Mouse (Mus musculus) midbrain, embryonic 13.5 days (tissue): ENCODE measurements at regions not wholly inside any gene's neighbourhood (a gene's known extent, or its start where the extent isn't known, plus 50 kb on each side); places are given as distances from the start of the nearest gene placed in this dataset.

Source experiments
- ATAC-seq: fragments of 200-750 bp; cut with Nextera tagmentation; 2 replicates; pipeline ENCODE4 v1.8.0; 2017; ENCODE audit warnings: mild to moderate bottlenecking, moderate TSS enrichment, moderate library complexity
- H3K27ac ChIP-seq: fragments of 300-500 bp; sonication (generic); 2 replicates; pipeline ENCODE4 v1.5.1; 2015; ENCODE audit warnings: inconsistent platforms, mild to moderate bottlenecking, moderate library complexity
- H3K27me3 ChIP-seq: fragments of 300-500 bp; sonication (generic); 2 replicates; pipeline ENCODE4 v1.6.1; 2015; ENCODE audit warnings: mild to moderate bottlenecking, inconsistent platforms
- H3K36me3 ChIP-seq: fragments of 300-500 bp; sonication (generic); 2 replicates; pipeline ENCODE4 v1.6.1; 2015; ENCODE audit warnings: mild to moderate bottlenecking, inconsistent platforms
- H3K4me1 ChIP-seq: fragments of 300-500 bp; sonication (generic); replicated peaks from 2 replicates; pipeline ENCODE4 v1.6.1; 2015; ENCODE audit warnings: inconsistent platforms
- H3K4me2 ChIP-seq: fragments of 300-500 bp; sonication (generic); replicated peaks from 2 replicates; pipeline ENCODE4 v1.6.1; 2015; ENCODE audit warnings: moderate library complexity, mild to moderate bottlenecking, inconsistent platforms
- H3K4me3 ChIP-seq: fragments of 300-500 bp; sonication (generic); replicated peaks from 2 replicates; pipeline ENCODE4 v1.5.1; 2015; ENCODE audit warnings: mild to moderate bottlenecking, inconsistent platforms
- H3K9ac ChIP-seq: fragments of 300-500 bp; sonication (generic); replicated peaks from 2 replicates; pipeline ENCODE4 v1.6.1; 2015; ENCODE audit warnings: mild to moderate bottlenecking, inconsistent platforms
- H3K9me3 ChIP-seq: fragments of 300-500 bp; sonication (generic); 2 replicates; pipeline ENCODE4 v1.6.1; 2016; ENCODE audit warnings: mild to moderate bottlenecking, inconsistent platforms
- WGBS: fragments of 180-500 bp; shearing (Covaris S2); methylation state at CpG from one replicate; pipeline ENCODE4 v1.1.7; 2015; 5-methylcytosine and 5-hydroxymethylcytosine counted together

DNA sequence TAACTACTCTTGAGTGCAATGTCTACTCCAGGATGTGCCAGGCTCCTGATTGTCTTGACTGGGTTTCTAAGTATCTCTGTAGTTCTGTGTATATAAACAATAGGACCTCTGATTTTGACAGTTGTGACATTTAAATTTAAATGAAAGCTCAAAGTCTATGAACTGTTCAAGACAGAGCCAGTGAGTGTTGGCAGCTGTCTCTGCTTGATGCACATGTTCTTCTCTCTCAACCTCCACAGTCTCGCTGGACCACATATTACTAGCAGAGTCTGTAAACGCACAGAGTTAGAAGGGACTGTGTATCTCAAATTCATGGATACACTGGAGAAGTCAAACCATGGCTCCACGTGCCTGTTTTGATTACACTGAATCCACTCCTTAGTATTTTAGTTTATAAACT, 1291.0 kb downstream of the Defb40 start:
- WGBS = 93% methylated on average over 3 of the region's 3 CpGs
- ATAC-seq = no peak
- no peak overlapping the region for H3K27ac ChIP-seq
- H3K9me3 ChIP-seq = no peaks in the 10 kb centered on the region
- H3K9ac ChIP-seq = no peak overlapping the region
- no peaks in the 10 kb centered on the region for H3K4me1 ChIP-seq
- H3K4me3 ChIP-seq = no peak overlapping the region
- H3K27me3 ChIP-seq = no peaks in the 10 kb centered on the region
- H3K36me3 ChIP-seq = no peaks in the 10 kb centered on the region
- H3K4me2 ChIP-seq = no peak overlapping the region

DNA sequence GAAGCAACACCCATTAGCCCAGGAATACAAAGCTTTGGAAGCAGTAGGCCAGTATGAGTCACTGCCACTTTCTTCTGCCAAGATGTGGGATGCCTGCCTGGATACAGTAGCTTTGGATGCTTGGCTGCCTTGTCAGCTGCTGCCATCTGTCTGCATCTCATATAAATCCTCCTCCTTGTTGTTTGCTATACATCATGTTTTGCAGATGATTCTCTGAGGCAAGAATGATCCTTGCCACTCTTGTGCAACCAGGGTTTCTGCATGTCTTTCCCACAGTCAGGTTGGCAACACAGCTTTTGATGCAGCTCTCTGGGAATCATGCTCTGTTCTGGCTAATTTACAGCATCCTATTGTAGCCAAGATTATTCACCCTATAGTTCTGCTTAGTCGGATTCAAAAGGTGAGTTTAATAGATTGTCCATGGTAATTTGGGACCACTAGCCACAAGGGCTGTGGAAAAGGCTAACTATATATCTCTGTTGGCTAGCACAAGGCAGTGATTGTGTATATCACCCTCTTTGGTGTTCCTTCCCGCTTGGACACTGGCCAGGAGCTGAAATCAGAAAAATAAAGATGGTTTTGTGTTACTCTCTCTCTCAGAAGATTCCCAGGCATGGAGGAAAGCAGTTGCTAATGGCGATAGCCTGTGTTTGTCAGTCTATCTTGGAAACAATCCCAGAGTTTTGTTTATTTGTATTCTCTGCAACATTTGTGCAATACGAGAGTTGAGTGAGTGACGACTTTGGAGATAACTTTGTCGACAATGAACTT, 1313.5 kb downstream of the Defb40 start:
- no peak overlapping the region for H3K4me2 ChIP-seq
- no peak overlapping the region for H3K4me3 ChIP-seq
- peak; percentile 84 for ATAC-seq
- 0 out of 2 replicates have a peak, but pooled peaks cover 4% of the 10 kb centered on the region for H3K27me3 ChIP-seq
- 61% methylated on average over 6 of the region's 6 CpGs for WGBS
- H3K27ac ChIP-seq = no peak overlapping the region
- no peak overlapping the region for H3K9ac ChIP-seq
- H3K36me3 ChIP-seq = no peaks in the 10 kb centered on the region
- no peaks in the 10 kb centered on the region for H3K9me3 ChIP-seq
- H3K4me1 ChIP-seq = peaks cover 2% of the 10 kb centered on the region

DNA sequence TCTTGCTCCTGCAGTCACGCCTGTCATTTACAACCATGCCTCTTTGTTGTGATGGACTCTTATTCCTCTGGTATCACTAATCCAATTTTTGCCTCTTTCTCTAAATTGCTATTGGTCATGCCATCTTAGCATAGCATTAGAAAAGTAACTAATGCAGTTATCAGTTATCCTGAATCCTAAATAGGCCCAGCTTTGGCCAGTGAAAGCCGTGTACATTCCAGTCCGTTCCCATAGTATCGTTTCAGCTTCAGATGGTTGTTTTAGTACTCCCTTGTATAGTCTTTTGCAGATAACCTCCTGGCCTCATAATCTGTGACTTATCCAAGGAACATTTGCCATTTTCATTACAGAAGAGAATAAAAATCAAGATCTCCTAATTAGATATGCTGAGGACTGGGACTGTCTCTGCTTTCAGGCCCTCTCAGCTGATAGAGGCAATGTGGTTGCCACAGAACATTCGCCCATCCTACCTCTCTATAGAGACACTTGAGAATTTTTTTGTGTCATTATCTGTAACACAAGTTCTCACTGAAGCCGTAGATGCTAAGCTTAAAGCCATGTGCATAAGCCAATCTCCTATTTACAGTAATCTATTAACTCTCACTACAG, 1318.2 kb downstream of the Defb40 start:
- Histone ChIP-seq H3K27ac (no peak overlapping the region), H3K4me1 (peaks cover 7% of the 10 kb centered on the region), H3K27me3 (peaks cover 10% of the 10 kb centered on the region; the same call in 1 of the 2 replicates), H3K9ac (no peak overlapping the region), H3K4me2 (no peak overlapping the region), H3K9me3 (no peaks in the 10 kb centered on the region), H3K4me3 (no peak overlapping the region), H3K36me3 (no peaks in the 10 kb centered on the region)
- peak; percentile 68 for ATAC-seq
- 39% methylated on average over 6 of the region's 6 CpGs for WGBS

DNA sequence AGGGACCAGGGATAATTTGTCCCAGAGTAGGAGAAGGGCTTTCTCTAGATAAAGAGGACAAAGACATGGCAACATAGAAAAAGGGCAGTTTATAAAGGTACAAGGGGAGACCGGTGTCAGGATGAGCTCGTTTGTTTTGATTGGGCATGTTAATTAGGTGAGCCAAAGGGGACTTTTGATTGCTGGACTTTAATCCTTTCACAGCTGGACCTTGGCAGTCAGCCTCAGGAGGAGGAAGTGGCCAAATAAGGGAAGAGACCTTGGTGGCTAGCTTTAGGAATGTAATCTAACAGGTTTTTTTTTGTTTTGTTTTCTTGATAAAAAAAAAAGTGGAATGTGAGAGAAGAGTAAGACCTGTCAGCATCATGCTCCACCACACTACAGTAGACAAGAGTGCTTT, 1324.3 kb downstream of the Defb40 start:
- no peaks in the 10 kb centered on the region for H3K4me1 ChIP-seq
- no peak overlapping the region for H3K27ac ChIP-seq
- H3K36me3 ChIP-seq = no peaks in the 10 kb centered on the region
- H3K27me3 ChIP-seq = 0 out of 2 replicates have a peak, but pooled peaks cover 3% of the 10 kb centered on the region
- WGBS = 4% methylated on average over 2 of the region's 2 CpGs
- no peak for ATAC-seq
- H3K4me3 ChIP-seq = no peak overlapping the region
- no peak overlapping the region for H3K4me2 ChIP-seq
- H3K9ac ChIP-seq = no peak overlapping the region
- no peaks in the 10 kb centered on the region for H3K9me3 ChIP-seq

GRCm38 (mm10) chr8:17647559-17647958, 1330.5 kb downstream of the Defb40 start:
- H3K9me3 ChIP-seq = no peaks in the 10 kb centered on the region
- no peak overlapping the region for H3K9ac ChIP-seq
- H3K4me1 ChIP-seq = no peaks in the 10 kb centered on the region
- H3K4me2 ChIP-seq = no peak overlapping the region
- ATAC-seq = no peak
- no peaks in the 10 kb centered on the region for H3K27me3 ChIP-seq
- H3K4me3 ChIP-seq = no peak overlapping the region
- H3K36me3 ChIP-seq = no peaks in the 10 kb centered on the region
- H3K27ac ChIP-seq = no peak overlapping the region

- Histone ChIP-seq H3K4me2 (no peak overlapping the region), H3K27me3 (no peaks in the 10 kb centered on the region), H3K4me3 (no peak overlapping the region), H3K4me1 (no peaks in the 10 kb centered on the region), H3K27ac (no peak overlapping the region), H3K9ac (no peak overlapping the region), H3K9me3 (no peaks in the 10 kb centered on the region), H3K36me3 (no peaks in the 10 kb centered on the region)
- WGBS = 48% methylated on average over 1 of the region's 1 CpGs
- ATAC-seq = no peak
Measured at GRCm38 (mm10) chr8:17621109-17621508, 1356.9 kb downstream of the Defb40 start.

- no peak for ATAC-seq
- H3K27ac ChIP-seq = no peak overlapping the region
Measured at GRCm38 (mm10) chr8:17618846-17619245, 1359.2 kb downstream of the Defb40 start.

DNA sequence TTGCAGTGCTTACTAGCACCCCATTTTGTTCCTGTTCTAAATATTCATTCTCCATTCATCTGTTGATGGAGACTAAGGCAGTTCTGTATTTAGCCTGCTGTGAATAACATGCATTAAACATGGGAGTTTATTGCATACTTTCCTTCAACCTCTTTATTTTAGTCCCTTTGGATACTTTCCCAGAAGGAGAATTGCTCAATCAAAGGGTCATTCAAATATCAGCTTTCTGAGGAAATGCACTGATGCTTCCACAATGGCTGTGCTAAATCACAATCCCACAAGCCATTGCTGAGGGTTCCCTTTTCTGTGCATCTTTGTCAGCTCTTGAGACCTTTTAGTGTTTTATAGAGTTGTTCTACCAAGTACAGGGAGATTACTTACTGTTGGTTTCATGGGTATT, 1359.9 kb downstream of the Defb40 start:
- no peaks in the 10 kb centered on the region for H3K9me3 ChIP-seq
- H3K27ac ChIP-seq = no peak overlapping the region
- ATAC-seq = 0 out of 2 replicates have a peak, but pooled peaks have one; percentile 40
- H3K9ac ChIP-seq = no peak overlapping the region
- no peak overlapping the region for H3K4me2 ChIP-seq
- H3K36me3 ChIP-seq = no peaks in the 10 kb centered on the region
- H3K27me3 ChIP-seq = no peaks in the 10 kb centered on the region
- no peak overlapping the region for H3K4me3 ChIP-seq
- no peaks in the 10 kb centered on the region for H3K4me1 ChIP-seq

More at GRCm38 (mm10) chr8:17618846-17619245, 1359.2 kb downstream of the Defb40 start:
- Histone ChIP-seq H3K4me3 (no peak overlapping the region), H3K4me1 (no peaks in the 10 kb centered on the region), H3K27me3 (no peaks in the 10 kb centered on the region), H3K9ac (no peak overlapping the region), H3K9me3 (no peaks in the 10 kb centered on the region), H3K4me2 (no peak overlapping the region), H3K36me3 (no peaks in the 10 kb centered on the region)

GRCm38 (mm10) chr8:17602861-17603260, 1375.2 kb downstream of the Defb40 start:
- Histone ChIP-seq H3K4me1 (no peaks in the 10 kb centered on the region), H3K4me3 (no peak overlapping the region), H3K9ac (no peak overlapping the region), H3K9me3 (no peaks in the 10 kb centered on the region), H3K36me3 (no peaks in the 10 kb centered on the region), H3K4me2 (no peak overlapping the region), H3K27me3 (no peaks in the 10 kb centered on the region), H3K27ac (no peak overlapping the region)
- ATAC-seq = no peak
- WGBS = 52% methylated on average over 1 of the region's 1 CpGs

DNA sequence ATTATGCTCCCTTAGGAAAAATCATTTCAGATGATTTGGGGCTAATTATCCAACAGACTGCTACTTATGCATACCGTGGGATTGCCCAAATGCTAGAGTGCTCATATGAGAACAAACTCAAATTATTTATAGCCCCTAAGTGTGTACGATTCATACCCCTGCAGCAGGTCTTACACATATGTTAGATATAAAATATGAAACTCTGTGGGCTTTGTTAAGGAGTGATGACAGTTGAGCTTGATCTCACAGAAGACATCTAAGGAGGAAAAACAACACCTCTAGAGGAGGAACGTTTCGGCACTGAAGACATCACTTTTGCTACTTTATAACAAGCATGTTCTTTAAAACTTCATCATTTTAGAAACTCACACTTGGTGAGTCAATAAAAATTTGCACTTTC, 1379.3 kb downstream of the Defb40 start:
- Histone ChIP-seq H3K36me3 (no peaks in the 10 kb centered on the region), H3K9ac (no peak overlapping the region), H3K27me3 (no peaks in the 10 kb centered on the region), H3K4me1 (no peaks in the 10 kb centered on the region), H3K4me2 (no peak overlapping the region), H3K9me3 (no peaks in the 10 kb centered on the region), H3K27ac (no peak overlapping the region), H3K4me3 (no peak overlapping the region)
- ATAC-seq = no peak
- WGBS = 89% methylated on average over 4 of the region's 4 CpGs

- H3K9ac ChIP-seq = no peak overlapping the region
- H3K4me1 ChIP-seq = no peaks in the 10 kb centered on the region
Measured at GRCm38 (mm10) chr8:17596559-17596958, 1381.5 kb downstream of the Defb40 start.

GRCm38 (mm10) chr8:17594607-17595006, 1383.4 kb downstream of the Defb40 start:
- Histone ChIP-seq H3K27me3 (no peaks in the 10 kb centered on the region), H3K4me3 (no peak overlapping the region), H3K27ac (no peak overlapping the region), H3K9me3 (no peaks in the 10 kb centered on the region), H3K4me1 (no peaks in the 10 kb centered on the region), H3K9ac (no peak overlapping the region), H3K36me3 (no peaks in the 10 kb centered on the region), H3K4me2 (no peak overlapping the region)
- no peak for ATAC-seq
- WGBS = 35% methylated on average over 1 of the region's 1 CpGs

More at GRCm38 (mm10) chr8:17596559-17596958, 1381.5 kb downstream of the Defb40 start:
- no peaks in the 10 kb centered on the region for H3K36me3 ChIP-seq
- no peak for ATAC-seq
- no peak overlapping the region for H3K4me3 ChIP-seq
- no peak overlapping the region for H3K27ac ChIP-seq
- H3K9me3 ChIP-seq = no peaks in the 10 kb centered on the region
- H3K4me2 ChIP-seq = no peak overlapping the region
- no peaks in the 10 kb centered on the region for H3K27me3 ChIP-seq

- H3K27me3 ChIP-seq = no peaks in the 10 kb centered on the region
- 83% methylated on average over 3 of the region's 3 CpGs for WGBS
- H3K4me1 ChIP-seq = no peaks in the 10 kb centered on the region
- H3K9ac ChIP-seq = no peak overlapping the region
- H3K9me3 ChIP-seq = no peaks in the 10 kb centered on the region
- H3K4me2 ChIP-seq = no peak overlapping the region
- no peaks in the 10 kb centered on the region for H3K36me3 ChIP-seq
- H3K4me3 ChIP-seq = no peak overlapping the region
- ATAC-seq = no peak
- no peak overlapping the region for H3K27ac ChIP-seq
Measured at GRCm38 (mm10) chr8:17590135-17590534, 1387.9 kb downstream of the Defb40 start.
